Mouse (Mus musculus) kidney, adult 2 months (tissue): ENCODE measurements around the gene Tm9sf4.

Source experiments
- CTCF ChIP-seq: fragments of 200-500 bp; conservative IDR thresholded peaks from 2 replicates; pipeline ENCODE4 v1.5.1; 2011; ENCODE audit warnings: low read depth, mild to moderate bottlenecking, control low read depth, low read length, moderate library complexity, mixed read lengths; ENCODE audit not compliant: insufficient read depth, insufficient read length
- POLR2A ChIP-seq: fragments of 200-500 bp; IDR thresholded peaks from one replicate; pipeline ENCODE4 v1.6.1; 2011; ENCODE audit warnings: low read depth, low read length, control low read depth

DNA sequence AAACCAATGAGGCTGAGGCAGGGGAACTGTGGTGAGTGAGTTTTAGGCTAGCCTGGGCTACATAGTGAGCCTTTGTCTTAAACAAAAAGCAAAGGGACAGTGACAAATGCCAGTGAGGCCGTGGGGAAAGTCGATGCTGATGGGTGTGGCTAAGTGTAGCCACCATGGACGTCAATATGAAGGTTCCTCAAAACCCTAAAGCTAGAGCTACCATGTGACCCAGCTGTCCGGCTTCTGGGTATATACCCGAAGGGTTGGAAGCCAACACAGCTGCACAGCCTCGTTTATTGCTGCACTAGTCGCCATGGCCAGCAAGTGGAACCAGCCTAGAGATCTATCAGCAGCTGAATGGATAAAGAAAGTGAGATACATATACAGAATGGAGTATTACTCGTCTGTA, 41.0 kb upstream of the Tm9sf4 start:
- TF ChIP-seq CTCF (no peak), POLR2A (no peak)
